Mouse (Mus musculus) MEL (cell line): ENCODE data around the gene Pabpn1. TPM values are rescaled to one million over a fixed set of nuclear protein-coding genes. Genes with fewer than 3 reads are reported as not detected.
A peak's percentile ranks its signal among the peaks of the same experiment; 100 is the strongest.

Experiments
- DNase-seq: peaks from one replicate; pipeline ENCODE4 v3.0.0; 2011; ENCODE audit warnings: low read depth, low spot score
- H3K27ac ChIP-seq: 2 replicates; pipeline ENCODE4 v1.5.1; 2012; ENCODE audit warnings: low read depth, mild to moderate bottlenecking, control low read depth, low read length, moderate library complexity; ENCODE audit not compliant: control insufficient read depth
- H3K27me3 ChIP-seq, 2 experiments: fragments of 150-350 bp in 1 of 2; sonication (generic) in 1 of 2; 2 replicates each; pipeline ENCODE4 v1.6.1; 2012; ENCODE audit warnings: low read length in 2 of 2, mild to moderate bottlenecking in 2 of 2, improper control_type of control experiment in 1 of 2, moderate library complexity in 1 of 2; ENCODE audit not compliant: insufficient read depth in 2 of 2, control insufficient read depth in 1 of 2
- H3K36me3 ChIP-seq, 2 experiments: 2 replicates each; pipeline ENCODE4 v1.6.1; 2012 to 2014; ENCODE audit warnings: low read length in 2 of 2, improper control_type of control experiment in 1 of 2, inconsistent platforms in 1 of 2, mild to moderate bottlenecking in 1 of 2; ENCODE audit not compliant: insufficient read depth in 2 of 2, control insufficient read depth in 1 of 2
- H3K4me1 ChIP-seq, 2 experiments: fragments of 150-350 bp in 1 of 2; sonication (generic) in 1 of 2; 2 replicates each; pipeline ENCODE4 v1.6.1; 2012; ENCODE audit warnings: low read length in 2 of 2, improper control_type of control experiment in 1 of 2, mild to moderate bottlenecking in 1 of 2; ENCODE audit not compliant: insufficient read depth in 2 of 2, control insufficient read depth in 1 of 2
- H3K4me3 ChIP-seq, 2 experiments: fragments of 150-350 bp in 1 of 2; sonication (generic) in 1 of 2; 2 replicates each; pipeline ENCODE4 v1.5.1; 2012; ENCODE audit warnings: low read depth in 2 of 2, low read length in 2 of 2, mild to moderate bottlenecking in 2 of 2, moderate library complexity in 2 of 2, control low read depth in 1 of 2, improper control_type of control experiment in 1 of 2; ENCODE audit not compliant: control insufficient read depth in 1 of 2, insufficient read depth in 1 of 2
- H3K79me2 ChIP-seq: 2 replicates; pipeline ENCODE4 v1.6.1; 2012; ENCODE audit warnings: mild to moderate bottlenecking, low read length, moderate library complexity; ENCODE audit not compliant: control insufficient read depth, poor library complexity, insufficient read depth
- H3K9ac ChIP-seq: 2 replicates; pipeline ENCODE4 v1.6.1; 2012; ENCODE audit warnings: low read depth, mild to moderate bottlenecking, control low read depth, low read length, moderate library complexity; ENCODE audit not compliant: control insufficient read depth, poor library complexity, severe bottlenecking
- H3K9me3 ChIP-seq: fragments of 150-350 bp; sonication (generic); replicated peaks from 2 replicates; pipeline ENCODE4 v1.6.1; 2012; ENCODE audit warnings: mild to moderate bottlenecking, low read length, improper control_type of control experiment, moderate library complexity; ENCODE audit not compliant: insufficient read depth
- BHLHE40 ChIP-seq: IDR thresholded peaks from 2 replicates; pipeline ENCODE4 v1.6.1; 2012; ENCODE audit warnings: low read depth, mild to moderate bottlenecking, inconsistent platforms, low read length, improper control_type of control experiment, borderline replicate concordance
- CHD1 ChIP-seq: IDR thresholded peaks from 2 replicates; pipeline ENCODE4 v1.6.1; 2012; ENCODE audit warnings: low read depth, mild to moderate bottlenecking, inconsistent platforms, low read length, improper control_type of control experiment
- CHD2 ChIP-seq: IDR thresholded peaks from 2 replicates; pipeline ENCODE4 v1.6.1; 2011; ENCODE audit warnings: low read length, improper control_type of control experiment
- ELF1 ChIP-seq: IDR thresholded peaks from 2 replicates; pipeline ENCODE4 v1.6.1; 2014; ENCODE audit warnings: low read depth, mild to moderate bottlenecking, inconsistent platforms, low read length, improper control_type of control experiment, moderate library complexity
- EP300 ChIP-seq, 2 experiments: IDR thresholded peaks; 2 replicates each; pipeline ENCODE4 v1.6.1; 2011; ENCODE audit warnings: improper control_type of control experiment in 2 of 2, low read length in 2 of 2, low read depth in 1 of 2, mild to moderate bottlenecking in 1 of 2
- ETS1 ChIP-seq: IDR thresholded peaks from 2 replicates; pipeline ENCODE4 v1.6.1; 2012; ENCODE audit warnings: low read depth, mild to moderate bottlenecking, inconsistent platforms, low read length, improper control_type of control experiment, moderate library complexity
- GABPA ChIP-seq: IDR thresholded peaks from 2 replicates; pipeline ENCODE4 v1.6.1; 2012; ENCODE audit warnings: low read depth, mild to moderate bottlenecking, inconsistent platforms, low read length, improper control_type of control experiment, moderate library complexity
- GATA1 ChIP-seq: IDR thresholded peaks from 2 replicates; pipeline ENCODE4 v1.6.1; 2011; ENCODE audit warnings: low read depth, low read length, improper control_type of control experiment
- HCFC1 ChIP-seq: IDR thresholded peaks from 2 replicates; pipeline ENCODE4 v1.6.1; 2012; ENCODE audit warnings: low read depth, mild to moderate bottlenecking, inconsistent platforms, low read length, improper control_type of control experiment, moderate library complexity
- MAX ChIP-seq: IDR thresholded peaks from 2 replicates; pipeline ENCODE4 v1.6.1; 2011; ENCODE audit warnings: low read length, improper control_type of control experiment
- MEF2A ChIP-seq: IDR thresholded peaks from 2 replicates; pipeline ENCODE4 v1.6.1; 2014; ENCODE audit warnings: low read depth, mild to moderate bottlenecking, inconsistent platforms, low read length, improper control_type of control experiment; ENCODE audit not compliant: poor library complexity, insufficient replicate concordance, severe bottlenecking; ENCODE audit errors: extremely low read depth
- MYB ChIP-seq: IDR thresholded peaks from 2 replicates; pipeline ENCODE4 v1.6.1; 2011; ENCODE audit warnings: mild to moderate bottlenecking, low read depth, low read length, improper control_type of control experiment
- MYC ChIP-seq: IDR thresholded peaks from 2 replicates; pipeline ENCODE4 v1.6.1; 2011; ENCODE audit warnings: low read depth, mild to moderate bottlenecking, low read length, improper control_type of control experiment, moderate library complexity
- NELFE ChIP-seq: IDR thresholded peaks from 2 replicates; pipeline ENCODE4 v1.6.1; 2011; ENCODE audit warnings: low read depth, low read length, improper control_type of control experiment
- POLR2A ChIP-seq, 2 experiments: IDR thresholded peaks; 2 replicates each; pipeline ENCODE4 v1.6.1; 2011 to 2012; ENCODE audit warnings: low read length in 2 of 2, mild to moderate bottlenecking in 2 of 2, control low read depth in 1 of 2, improper control_type of control experiment in 1 of 2, low read depth in 1 of 2, moderate library complexity in 1 of 2; ENCODE audit not compliant: control insufficient read depth in 1 of 2, insufficient read depth in 1 of 2, poor library complexity in 1 of 2
- POLR2AphosphoS5 ChIP-seq: IDR thresholded peaks from 2 replicates; pipeline ENCODE4 v1.6.1; 2012; ENCODE audit warnings: low read depth, borderline replicate concordance, mild to moderate bottlenecking, inconsistent platforms, low read length, moderate library complexity, mixed read lengths
- RAD21 ChIP-seq: IDR thresholded peaks from 2 replicates; pipeline ENCODE4 v1.6.1; 2011; ENCODE audit warnings: mild to moderate bottlenecking, low read depth, low read length, improper control_type of control experiment
- RCOR1 ChIP-seq: IDR thresholded peaks from 2 replicates; pipeline ENCODE4 v1.6.1; 2012; ENCODE audit warnings: low read depth, mild to moderate bottlenecking, inconsistent platforms, low read length, improper control_type of control experiment
- SIN3A ChIP-seq: IDR thresholded peaks from 2 replicates; pipeline ENCODE4 v1.6.1; 2012; ENCODE audit warnings: low read length, improper control_type of control experiment, inconsistent platforms
- SMC3 ChIP-seq: IDR thresholded peaks from 2 replicates; pipeline ENCODE4 v1.6.1; 2011; ENCODE audit warnings: low read depth, low read length, improper control_type of control experiment
- TBP ChIP-seq: IDR thresholded peaks from 2 replicates; pipeline ENCODE4 v1.8.0; 2011; ENCODE audit warnings: low read depth, low read length, improper control_type of control experiment
- TCF12 ChIP-seq: IDR thresholded peaks from 2 replicates; pipeline ENCODE4 v1.6.1; 2014; ENCODE audit warnings: low read depth, mild to moderate bottlenecking, inconsistent platforms, low read length, improper control_type of control experiment, moderate library complexity
- UBTF ChIP-seq: IDR thresholded peaks from 2 replicates; pipeline ENCODE4 v1.6.1; 2012; ENCODE audit warnings: low read depth, mild to moderate bottlenecking, inconsistent platforms, low read length, improper control_type of control experiment, moderate library complexity, borderline replicate concordance; ENCODE audit not compliant: insufficient read depth
- USF1 ChIP-seq: IDR thresholded peaks from 2 replicates; pipeline ENCODE4 v1.6.1; 2014; ENCODE audit warnings: low read depth, mild to moderate bottlenecking, inconsistent platforms, low read length, improper control_type of control experiment, moderate library complexity
- USF2 ChIP-seq, 2 experiments: IDR thresholded peaks; 2 replicates each; pipeline ENCODE4 v1.6.1; 2011 to 2012; ENCODE audit warnings: improper control_type of control experiment in 2 of 2, low read length in 2 of 2, borderline replicate concordance in 1 of 2, inconsistent platforms in 1 of 2, low read depth in 1 of 2, mild to moderate bottlenecking in 1 of 2; ENCODE audit not compliant: insufficient read depth in 1 of 2
- ZMIZ1 ChIP-seq: IDR thresholded peaks from 2 replicates; pipeline ENCODE4 v1.6.1; 2012; ENCODE audit warnings: low read depth, mild to moderate bottlenecking, inconsistent platforms, low read length, improper control_type of control experiment, moderate library complexity
- ZNF384 ChIP-seq: IDR thresholded peaks from 2 replicates; pipeline ENCODE4 v1.6.1; 2012; ENCODE audit warnings: low read depth, mild to moderate bottlenecking, inconsistent platforms, low read length, improper control_type of control experiment
- polyA plus RNA-seq, 2 experiments: library from polyadenylated mRNA; stranded (reverse) in 1 of 2; unstranded in 1 of 2; fragments of >175 nt in 1 of 2; fragments of >200 nt in 1 of 2; gene quantifications; 2 replicates each; pipeline versions ENCODE4 v1.2.1 to v1.2.4; 2012; ENCODE audit warnings: low replicate concordance in 2 of 2, low read depth in 1 of 2; ENCODE audit not compliant: insufficient read length in 2 of 2, insufficient read depth in 1 of 2, missing spikeins in 1 of 2
- total RNA-seq: library from RNA; depleted of rRNA; stranded (reverse); fragments of 300-350 nt; gene quantifications from 2 replicates; pipeline ENCODE4 v1.2.3, GENCODE M21; 2012

The Pabpn1 gene
- total and polyA plus RNA-seq, 3 experiments, result 82.3 to 393 TPM; not detected in 1

- H3K27me3 ChIP-seq, result no peaks in the 10 kb centered on the region
- peaks cover 19 to 27% of the 10 kb centered on the region in 2 experiments for H3K4me1 ChIP-seq
- peak; percentile 51 for DNase-seq
- no peaks in the 10 kb centered on the region for H3K9me3 ChIP-seq
- peaks cover 0 to 21% of the 10 kb centered on the region in 2 experiments; a peak in 2 of 4 replicates for H3K36me3 ChIP-seq
- H3K79me2 ChIP-seq, result no peaks in the 10 kb centered on the region; the same call in 1 of the 2 replicates
- peak overlapping the region; percentile 3 to 4; a peak in 1 of 4 replicates for H3K4me3 ChIP-seq
- H3K27ac ChIP-seq, result peak overlapping the region; percentile 39; the same call in 1 of the 2 replicates
- H3K9ac ChIP-seq, result peak overlapping the region; percentile 23; the same call in 1 of the 2 replicates
- TF ChIP-seq USF1 (no peak), RAD21 (no peak), GABPA (no peak), MYB (no peak), TBP (no peak), GATA1 (no peak), POLR2A (IDR thresholded peaks at IDR 0.05; ENCODE audit: control insufficient read depth in 1 of 2, insufficient read depth in 1 of 2, low read depth in 1 of 2, low read length in 2 of 2, poor library complexity in 1 of 2) (no peak), UBTF (no peak), RCOR1 (no peak), CHD1 (no peak), MAX (no peak), ZNF384 (peak; percentile 93), CHD2 (no peak), EP300 (IDR thresholded peaks at IDR 0.05; ENCODE audit: low read depth in 1 of 2, low read length in 2 of 2) (0 out of 4 replicates have a peak, but pooled peaks of 1 of the 2 experiments have one; percentile 26), ETS1 (no peak), ELF1 (peak; percentile 70), SMC3 (no peak), SIN3A (peak; percentile 50; the same call in 1 of the 2 replicates), ZMIZ1 (no peak), NELFE (no peak), USF2 (IDR thresholded peaks at IDR 0.05; ENCODE audit: borderline replicate concordance in 1 of 2, insufficient read depth in 1 of 2, low read depth in 1 of 2, low read length in 2 of 2) (no peak), TCF12 (no peak), POLR2AphosphoS5 (no peak), MEF2A (no peak), MYC (peak; percentile 37; the same call in 1 of the 2 replicates), HCFC1 (0 out of 2 replicates have a peak, but pooled peaks have one; percentile 28), BHLHE40 (no peak)
These were observed 26.0 kb upstream of the Pabpn1 start for GRCm38 (mm10) chr14:54866268-54866667.
